Mouse (Mus musculus) neural tube, embryonic 13.5 days (tissue): ENCODE data around the gene Dtl. TPM values are rescaled to one million over a fixed set of nuclear protein-coding genes. Genes with fewer than 3 reads are reported as not detected.
"Not testable (repeated sequence)": the region's sequence is repeated elsewhere in the genome, so short reads cannot be mapped to it uniquely, and the experiment has no call there.

Source experiments
- ATAC-seq: fragments of 200-750 bp; cut with Nextera tagmentation; 2 replicates; pipeline ENCODE4 v1.8.0; 2017; ENCODE audit warnings: low read depth, mild to moderate bottlenecking, moderate TSS enrichment, moderate library complexity
- H3K27ac ChIP-seq: fragments of 300-500 bp; sonication (generic); replicated peaks from 2 replicates; pipeline ENCODE4 v1.5.1; 2015; ENCODE audit warnings: moderate library complexity, mild to moderate bottlenecking, inconsistent platforms
- H3K27me3 ChIP-seq: fragments of 300-500 bp; sonication (generic); 2 replicates; pipeline ENCODE4 v1.6.1; 2015; ENCODE audit warnings: mild to moderate bottlenecking, inconsistent platforms
- H3K36me3 ChIP-seq: fragments of 300-500 bp; sonication (generic); 2 replicates; pipeline ENCODE4 v1.6.1; 2015; ENCODE audit warnings: mild to moderate bottlenecking, inconsistent platforms
- H3K4me1 ChIP-seq: fragments of 300-500 bp; sonication (generic); replicated peaks from 2 replicates; pipeline ENCODE4 v1.6.1; 2015; ENCODE audit warnings: inconsistent platforms
- H3K4me2 ChIP-seq: fragments of 300-500 bp; sonication (generic); 2 replicates; pipeline ENCODE4 v1.6.1; 2015; ENCODE audit warnings: inconsistent platforms, mild to moderate bottlenecking, moderate library complexity
- H3K4me3 ChIP-seq: fragments of 300-500 bp; sonication (generic); 2 replicates; pipeline ENCODE4 v1.5.1; 2015; ENCODE audit warnings: mild to moderate bottlenecking, inconsistent platforms
- H3K9ac ChIP-seq: fragments of 300-500 bp; sonication (generic); 2 replicates; pipeline ENCODE4 v1.6.1; 2015; ENCODE audit warnings: moderate library complexity, mild to moderate bottlenecking, inconsistent platforms
- H3K9me3 ChIP-seq: fragments of 300-500 bp; sonication (generic); 2 replicates; pipeline ENCODE4 v1.6.1; 2016; ENCODE audit warnings: inconsistent platforms
- WGBS: fragments of 180-500 bp; shearing (Covaris S2); methylation state at CpG from one replicate; pipeline ENCODE4 v1.1.7; 2015; 5-methylcytosine and 5-hydroxymethylcytosine counted together
- polyA plus RNA-seq: library from polyadenylated mRNA; unstranded; fragments of >200 nt; fragmentation: Nextera tagmentation; extraction: Ambion mirVana; gene quantifications from 2 replicates; pipeline ENCODE4 v1.2.1, GENCODE M21; 2015

Dtl gene
- polyA plus RNA-seq, 1 experiment from 2014 or later: 6.5 TPM

- H3K27me3 ChIP-seq: no peaks in the 10 kb centered on the region
- H3K4me1 ChIP-seq: no peaks in the 10 kb centered on the region
- H3K36me3 ChIP-seq: 0 out of 2 replicates have a peak, but pooled peaks cover 4% of the 10 kb centered on the region
- 60% methylated on average over 2 of the region's 2 CpGs for whole genome bisulfite sequencing
- no peak overlapping the region for H3K27ac ChIP-seq
- no peak overlapping the region for H3K9ac ChIP-seq
- no peak overlapping the region for H3K4me2 ChIP-seq
- no peaks in the 10 kb centered on the region for H3K9me3 ChIP-seq
- no peak overlapping the region for H3K4me3 ChIP-seq
- no peak for ATAC-seq
Observed at GRCm38 (mm10) chr1:191534896-191535295, 40.4 kb downstream of the Dtl start.

DNA sequence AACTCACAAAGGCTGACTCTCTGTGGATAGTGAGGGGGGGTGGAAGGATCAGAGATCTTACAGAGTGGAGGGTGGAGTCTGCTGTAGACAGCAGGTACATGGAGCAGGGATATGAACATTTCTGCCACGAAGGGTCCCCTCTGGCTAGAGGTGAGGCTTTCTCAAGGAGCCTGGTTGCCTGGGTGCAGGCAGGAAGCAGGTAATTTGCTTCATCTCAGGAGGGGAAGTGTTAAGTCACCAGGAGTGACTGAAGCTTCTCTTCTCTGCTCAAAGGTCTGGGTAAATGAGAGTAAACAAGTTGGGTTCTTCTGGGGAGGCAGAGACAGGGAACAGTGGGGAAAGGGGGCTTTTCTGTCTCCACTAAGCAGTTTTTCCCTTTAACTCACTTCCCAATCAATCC, 44.3 kb downstream of the Dtl start:
- no peak overlapping the region for H3K9ac ChIP-seq
- H3K4me3 ChIP-seq: no peak overlapping the region
- H3K9me3 ChIP-seq: no peaks in the 10 kb centered on the region
- no peak overlapping the region for H3K4me2 ChIP-seq
- ATAC-seq: no peak
- no peaks in the 10 kb centered on the region for H3K27me3 ChIP-seq
- no peaks in the 10 kb centered on the region for H3K4me1 ChIP-seq
- no peaks in the 10 kb centered on the region for H3K36me3 ChIP-seq
- H3K27ac ChIP-seq: no peak overlapping the region
- WGBS: 65% methylated on average over 1 of the region's 1 CpGs

DNA sequence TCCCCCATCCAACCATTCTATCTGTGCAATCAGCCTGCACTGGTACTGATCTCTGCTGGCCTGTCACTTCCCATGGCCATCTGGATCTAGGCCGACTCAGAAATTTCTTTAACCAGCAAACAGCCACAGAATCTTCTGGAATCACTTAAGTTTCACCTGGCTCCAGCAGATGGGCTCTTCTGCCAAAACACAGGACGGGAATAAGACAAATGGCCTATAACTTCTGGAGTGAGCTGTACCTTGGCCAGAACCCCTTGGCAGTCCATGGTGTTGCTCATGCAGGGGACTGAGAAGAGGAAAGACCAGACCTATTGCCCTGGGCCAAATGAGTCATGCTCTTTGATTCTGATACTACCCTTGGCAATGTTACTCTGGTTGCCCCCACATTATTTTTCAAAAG, 45.9 kb downstream of the Dtl start:
- WGBS: 85% methylated on average over 2 of the region's 2 CpGs
- Histone ChIP-seq H3K4me1 (no peaks in the 10 kb centered on the region), H3K9ac (no peak overlapping the region), H3K4me2 (no peak overlapping the region), H3K9me3 (no peaks in the 10 kb centered on the region), H3K27ac (no peak overlapping the region), H3K36me3 (no peaks in the 10 kb centered on the region), H3K27me3 (no peaks in the 10 kb centered on the region), H3K4me3 (no peak overlapping the region)
- ATAC-seq: no peak

DNA sequence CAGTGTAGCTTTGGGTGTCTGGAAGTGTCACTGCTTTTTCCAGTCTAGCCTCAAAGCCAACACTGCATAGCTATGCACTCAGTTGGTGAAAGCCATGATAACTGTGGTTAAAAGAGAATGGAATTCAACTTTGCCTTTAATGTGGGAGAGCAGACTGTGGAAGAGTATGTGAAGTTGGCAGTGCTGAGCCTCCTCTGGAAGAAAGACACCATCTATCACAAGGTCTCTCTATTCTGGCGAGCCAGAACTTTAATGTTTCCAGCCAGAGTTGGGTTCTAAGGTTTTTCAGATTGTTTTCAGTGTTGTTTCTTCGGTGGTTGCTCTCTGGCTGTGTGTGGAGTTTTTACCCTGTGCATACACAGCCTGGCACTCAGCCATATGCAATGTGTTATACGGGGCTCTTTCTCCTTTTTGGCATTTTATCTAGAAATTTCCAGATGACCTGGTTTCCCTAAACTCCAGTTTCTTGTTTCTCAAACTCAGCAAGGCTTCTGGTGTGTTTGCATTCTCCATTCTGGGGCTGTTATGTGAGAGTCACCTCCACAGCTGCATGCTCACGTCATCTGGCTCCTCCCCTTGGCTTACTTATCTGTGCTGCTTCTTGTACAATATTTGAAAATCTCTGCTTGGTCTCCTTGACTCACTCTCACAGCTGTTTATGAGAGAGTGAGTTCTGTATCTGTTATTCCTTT, 47.3 kb downstream of the Dtl start:
- H3K9me3 ChIP-seq: no peaks in the 10 kb centered on the region
- no peak overlapping the region for H3K4me2 ChIP-seq
- H3K36me3 ChIP-seq: no peaks in the 10 kb centered on the region
- H3K4me1 ChIP-seq: no peaks in the 10 kb centered on the region
- 66% methylated on average over 4 of the region's 4 CpGs for WGBS
- H3K27ac ChIP-seq: no peak overlapping the region
- no peak overlapping the region for H3K4me3 ChIP-seq
- H3K9ac ChIP-seq: no peak overlapping the region
- no peaks in the 10 kb centered on the region for H3K27me3 ChIP-seq
- ATAC-seq: no peak

- no peak overlapping the region for H3K4me2 ChIP-seq
- H3K4me1 ChIP-seq: no peaks in the 10 kb centered on the region
Observed at GRCm38 (mm10) chr1:191527089-191527488, 48.3 kb downstream of the Dtl start.

DNA sequence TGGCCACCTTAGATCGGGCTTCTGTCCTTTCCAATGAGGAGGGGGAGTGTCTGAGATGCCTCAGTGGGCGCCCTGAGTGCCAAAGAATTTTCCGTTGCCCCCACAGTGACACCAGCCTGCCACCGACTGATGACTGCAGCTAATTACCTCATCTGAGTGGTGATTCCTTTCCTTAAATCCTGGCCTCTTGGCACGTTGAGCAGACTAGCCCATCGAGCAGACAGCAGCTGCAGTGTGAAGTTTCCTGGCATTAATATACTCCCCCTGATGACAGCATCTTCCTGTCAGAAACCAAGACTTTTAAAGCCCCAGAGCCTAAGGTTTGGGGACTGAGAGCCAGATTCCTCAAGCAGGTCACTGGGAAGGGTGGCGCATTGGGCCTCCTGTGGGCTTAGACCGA, 53.9 kb downstream of the Dtl start:
- H3K27ac ChIP-seq: no peak overlapping the region
- H3K4me1 ChIP-seq: no peaks in the 10 kb centered on the region
- WGBS: 76% methylated on average over 8 of the region's 8 CpGs
- no peak overlapping the region for H3K4me2 ChIP-seq
- no peak overlapping the region for H3K9ac ChIP-seq
- H3K36me3 ChIP-seq: no peaks in the 10 kb centered on the region
- ATAC-seq: no peak
- no peaks in the 10 kb centered on the region for H3K27me3 ChIP-seq
- no peak overlapping the region for H3K4me3 ChIP-seq
- no peaks in the 10 kb centered on the region for H3K9me3 ChIP-seq

More at GRCm38 (mm10) chr1:191527089-191527488, 48.3 kb downstream of the Dtl start:
- Histone ChIP-seq H3K27ac (no peak overlapping the region), H3K4me3 (no peak overlapping the region), H3K27me3 (no peaks in the 10 kb centered on the region), H3K9me3 (no peaks in the 10 kb centered on the region), H3K9ac (no peak overlapping the region), H3K36me3 (no peaks in the 10 kb centered on the region)
- 84% methylated on average over 3 of the region's 3 CpGs for WGBS
- ATAC-seq: no peak

GRCm38 (mm10) chr1:191520669-191521068, 54.7 kb downstream of the Dtl start:
- Histone ChIP-seq H3K4me3 (no peak overlapping the region), H3K4me2 (no peak overlapping the region), H3K27me3 (no peaks in the 10 kb centered on the region), H3K36me3 (no peaks in the 10 kb centered on the region), H3K4me1 (no peaks in the 10 kb centered on the region), H3K9ac (no peak overlapping the region), H3K9me3 (no peaks in the 10 kb centered on the region), H3K27ac (no peak overlapping the region)
- 91% methylated on average over 10 of the region's 10 CpGs for WGBS
- ATAC-seq: no peak

- H3K4me1 ChIP-seq: no peaks in the 10 kb centered on the region
- no peak for ATAC-seq
- WGBS: 85% methylated on average over 7 of the region's 7 CpGs
- no peaks in the 10 kb centered on the region for H3K27me3 ChIP-seq
- H3K4me2 ChIP-seq: no peak overlapping the region
- H3K36me3 ChIP-seq: no peaks in the 10 kb centered on the region
- H3K9me3 ChIP-seq: no peaks in the 10 kb centered on the region
- H3K27ac ChIP-seq: no peak overlapping the region
- H3K9ac ChIP-seq: no peak overlapping the region
- no peak overlapping the region for H3K4me3 ChIP-seq
Observed at GRCm38 (mm10) chr1:191520194-191520593, 55.1 kb downstream of the Dtl start.

GRCm38 (mm10) chr1:191519329-191520066, 55.8 kb downstream of the Dtl start:
- H3K9me3 ChIP-seq: no peaks in the 10 kb centered on the region
- no peaks in the 10 kb centered on the region for H3K36me3 ChIP-seq
- no peaks in the 10 kb centered on the region for H3K27me3 ChIP-seq
- no peak overlapping the region for H3K27ac ChIP-seq
- WGBS: 93% methylated on average over 4 of the region's 4 CpGs
- no peak overlapping the region for H3K4me2 ChIP-seq
- no peak overlapping the region for H3K9ac ChIP-seq
- no peak for ATAC-seq
- no peaks in the 10 kb centered on the region for H3K4me1 ChIP-seq
- H3K4me3 ChIP-seq: no peak overlapping the region

DNA sequence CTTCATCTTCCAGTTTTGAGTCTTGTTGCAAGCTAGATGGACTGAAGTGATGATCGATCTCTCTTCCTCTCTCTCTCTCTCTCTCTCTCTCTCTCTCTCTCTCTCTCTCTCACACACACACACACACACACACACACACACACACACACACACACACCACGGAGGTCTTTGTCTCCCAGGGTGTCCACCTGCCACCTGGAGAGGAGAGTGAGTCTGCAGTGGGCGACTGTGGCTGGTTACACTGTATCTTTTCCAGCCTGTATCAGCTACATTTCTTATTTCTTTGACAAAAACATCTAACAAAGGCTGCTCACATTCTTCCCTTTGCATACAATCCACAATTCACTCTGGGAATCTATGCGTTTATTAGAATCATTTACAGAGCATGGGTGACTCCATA, 56.4 kb downstream of the Dtl start:
- H3K4me1 ChIP-seq: no peaks in the 10 kb centered on the region
- ATAC-seq: no peak
- no peak overlapping the region for H3K27ac ChIP-seq
- no peaks in the 10 kb centered on the region for H3K27me3 ChIP-seq
- WGBS: 80% methylated on average over 4 of the region's 4 CpGs
- H3K4me3 ChIP-seq: no peak overlapping the region
- H3K9ac ChIP-seq: no peak overlapping the region
- no peaks in the 10 kb centered on the region for H3K36me3 ChIP-seq
- H3K4me2 ChIP-seq: no peak overlapping the region
- no peaks in the 10 kb centered on the region for H3K9me3 ChIP-seq

- no peak overlapping the region for H3K4me2 ChIP-seq
- H3K36me3 ChIP-seq: no peaks in the 10 kb centered on the region
- no peaks in the 10 kb centered on the region for H3K9me3 ChIP-seq
- H3K9ac ChIP-seq: no peak overlapping the region
- no peaks in the 10 kb centered on the region for H3K4me1 ChIP-seq
- H3K27ac ChIP-seq: no peak overlapping the region
- no peak for ATAC-seq
- WGBS: 87% methylated on average over 5 of the region's 5 CpGs
- no peak overlapping the region for H3K4me3 ChIP-seq
- no peaks in the 10 kb centered on the region for H3K27me3 ChIP-seq
Observed at GRCm38 (mm10) chr1:191517969-191518368, 57.4 kb downstream of the Dtl start.

GRCm38 (mm10) chr1:191517056-191517455, 58.3 kb downstream of the Dtl start:
- H3K27me3 ChIP-seq: no peaks in the 10 kb centered on the region
- no peak for ATAC-seq
- H3K27ac ChIP-seq: no peak overlapping the region
- 59% methylated on average over 3 of the region's 3 CpGs for WGBS
- H3K4me3 ChIP-seq: no peak overlapping the region
- no peaks in the 10 kb centered on the region for H3K4me1 ChIP-seq
- no peak overlapping the region for H3K4me2 ChIP-seq
- H3K9ac ChIP-seq: no peak overlapping the region
- no peaks in the 10 kb centered on the region for H3K9me3 ChIP-seq
- H3K36me3 ChIP-seq: no peaks in the 10 kb centered on the region

- not testable (repeated sequence) for H3K27me3 ChIP-seq, H3K9ac ChIP-seq, H3K27ac ChIP-seq, H3K36me3 ChIP-seq, H3K4me1 ChIP-seq, ATAC-seq, H3K4me2 ChIP-seq, H3K4me3 ChIP-seq, H3K9me3 ChIP-seq
- 90% methylated on average over 2 of the region's 2 CpGs for WGBS
Observed at GRCm38 (mm10) chr1:191516351-191516750, 59.0 kb downstream of the Dtl start.
